Mouse (Mus musculus) intestine, embryonic 16.5 days (tissue): Measurements from ENCODE around the gene Mn1. TPM values are rescaled to one million over a fixed set of nuclear protein-coding genes. Genes with fewer than 3 reads are reported as not detected.

Experiments
- ATAC-seq: fragments of 200-750 bp; cut with Nextera tagmentation; 2 replicates; pipeline ENCODE4 v1.8.0; 2017; ENCODE audit warnings: moderate TSS enrichment, moderate library complexity
- H3K27ac ChIP-seq: fragments of 300-500 bp; sonication (generic); 2 replicates; pipeline ENCODE4 v1.5.1; 2014; ENCODE audit warnings: mild to moderate bottlenecking, low read length
- H3K27me3 ChIP-seq: fragments of 300-500 bp; sonication (generic); replicated peaks from 2 replicates; pipeline ENCODE4 v1.6.1; 2014; ENCODE audit warnings: low read length, control low read depth, mixed read lengths; ENCODE audit not compliant: control insufficient read depth, insufficient read depth
- H3K36me3 ChIP-seq: fragments of 300-500 bp; sonication (generic); 2 replicates; pipeline ENCODE4 v1.6.1; 2014; ENCODE audit warnings: low read length, control low read depth; ENCODE audit not compliant: control insufficient read depth, insufficient read depth
- H3K4me1 ChIP-seq: fragments of 300-500 bp; sonication (generic); 2 replicates; pipeline ENCODE4 v1.6.1; 2014; ENCODE audit warnings: low read length, control low read depth, mixed read lengths; ENCODE audit not compliant: control insufficient read depth, insufficient read depth
- H3K4me2 ChIP-seq: fragments of 300-500 bp; sonication (generic); 2 replicates; pipeline ENCODE4 v1.6.1; 2014; ENCODE audit warnings: low read depth, low read length, control low read depth
- H3K4me3 ChIP-seq: fragments of 300-500 bp; sonication (generic); 2 replicates; pipeline ENCODE4 v1.5.1; 2014; ENCODE audit warnings: mild to moderate bottlenecking, low read length
- H3K9ac ChIP-seq: fragments of 300-500 bp; sonication (generic); 2 replicates; pipeline ENCODE4 v1.6.1; 2014; ENCODE audit warnings: low read depth, low read length
- H3K9me3 ChIP-seq: fragments of 300-500 bp; sonication (generic); 2 replicates; pipeline ENCODE4 v1.6.1; 2016; ENCODE audit warnings: low read length, control low read depth; ENCODE audit not compliant: control insufficient read depth
- WGBS: fragments of 180-500 bp; shearing (Covaris S2); extraction: QIAGEN DNeasy Blood & Tissue Kit; methylation state at CpG from one replicate; pipeline ENCODE4 v1.1.7; 2014; 5-methylcytosine and 5-hydroxymethylcytosine counted together
- polyA plus RNA-seq: library from polyadenylated mRNA; unstranded; fragments of >200 nt; fragmentation: Nextera tagmentation; extraction: Ambion mirVana; gene quantifications from 2 replicates; pipeline ENCODE4 v1.2.1, GENCODE M21; 2015

The Mn1 gene
- polyA plus RNA-seq, 1 experiment from 2014 or later = 7.4 TPM

- Histone ChIP-seq H3K4me2 (no peak overlapping the region), H3K36me3 (peaks cover 2% of the 10 kb centered on the region; the same call in 1 of the 2 replicates), H3K27me3 (0 out of 2 replicates have a peak, but pooled peaks cover 5% of the 10 kb centered on the region), H3K4me3 (no peak overlapping the region), H3K4me1 (peaks cover 26% of the 10 kb centered on the region), H3K9ac (no peak overlapping the region), H3K27ac (no peak overlapping the region), H3K9me3 (no peaks in the 10 kb centered on the region)
- 69% methylated on average over 9 of the region's 9 CpGs for WGBS
- no peak for ATAC-seq
These were observed 8.7 kb downstream of the Mn1 start for GRCm38 (mm10) chr5:111425813-111426212.

GRCm38 (mm10) chr5:111426249-111426648 lies 9.1 kb downstream of the Mn1 start:
- Histone ChIP-seq H3K36me3 (peaks cover 2% of the 10 kb centered on the region; the same call in 1 of the 2 replicates), H3K27ac (no peak overlapping the region), H3K9me3 (no peaks in the 10 kb centered on the region), H3K4me2 (no peak overlapping the region), H3K4me3 (no peak overlapping the region), H3K9ac (no peak overlapping the region), H3K27me3 (0 out of 2 replicates have a peak, but pooled peaks cover 1% of the 10 kb centered on the region), H3K4me1 (peaks cover 30% of the 10 kb centered on the region)
- 63% methylated on average over 5 of the region's 5 CpGs for WGBS
- ATAC-seq = no peak

- H3K4me1 ChIP-seq = peaks cover 26% of the 10 kb centered on the region; the same call in 1 of the 2 replicates
- no peaks in the 10 kb centered on the region for H3K9me3 ChIP-seq
- H3K36me3 ChIP-seq = no peaks in the 10 kb centered on the region
- H3K27me3 ChIP-seq = no peaks in the 10 kb centered on the region
- no peak overlapping the region for H3K27ac ChIP-seq
- WGBS = 74% methylated on average over 6 of the region's 6 CpGs
- no peak overlapping the region for H3K4me2 ChIP-seq
- no peak overlapping the region for H3K4me3 ChIP-seq
- no peak for ATAC-seq
- H3K9ac ChIP-seq = no peak overlapping the region
These were observed 11.7 kb downstream of the Mn1 start for GRCm38 (mm10) chr5:111428882-111429281.

GRCm38 (mm10) chr5:111429726-111430125 lies 12.6 kb downstream of the Mn1 start:
- ATAC-seq = no peak
- Histone ChIP-seq H3K4me1 (peaks cover 28% of the 10 kb centered on the region), H3K4me3 (no peak overlapping the region), H3K9ac (no peak overlapping the region), H3K9me3 (no peaks in the 10 kb centered on the region), H3K4me2 (no peak overlapping the region), H3K36me3 (no peaks in the 10 kb centered on the region), H3K27me3 (no peaks in the 10 kb centered on the region), H3K27ac (no peak overlapping the region)
- 50% methylated on average over 7 of the region's 7 CpGs for WGBS

DNA sequence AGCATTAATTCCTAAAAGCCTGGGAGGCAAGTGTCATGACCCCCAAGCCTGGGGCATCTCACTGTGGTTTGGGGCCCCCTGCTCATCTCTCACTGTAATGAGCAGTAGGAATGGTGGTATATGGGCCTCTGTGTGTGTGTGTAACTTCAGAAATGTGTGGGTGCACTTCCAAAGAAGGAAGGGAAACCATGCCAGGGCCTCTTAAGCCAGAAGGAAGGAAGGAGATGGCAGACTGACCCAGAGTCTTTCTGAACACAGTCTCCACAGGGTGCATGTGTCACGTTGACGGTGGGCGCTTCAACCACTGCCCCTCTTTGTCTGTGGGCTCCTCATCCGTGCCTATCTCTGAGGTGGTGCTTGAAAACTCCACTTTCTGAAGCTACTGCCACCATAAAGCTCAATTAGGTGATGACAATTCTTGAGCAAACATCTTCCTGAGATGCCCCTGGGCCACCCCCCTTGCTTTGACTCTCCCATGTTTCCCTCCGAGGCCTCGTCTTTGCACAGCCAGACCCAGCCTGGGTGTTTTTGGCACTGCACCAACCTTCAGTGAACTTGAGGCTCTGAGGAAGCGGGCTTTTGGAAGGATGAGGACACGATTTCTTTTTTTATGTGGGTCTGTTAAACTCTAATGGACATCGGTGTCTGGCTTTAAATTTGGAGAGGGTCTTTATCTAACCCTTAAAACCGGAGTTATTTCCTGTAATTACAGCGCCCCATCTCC lies 14.0 kb downstream of the Mn1 start:
- H3K9me3 ChIP-seq = no peaks in the 10 kb centered on the region
- ATAC-seq = no peak
- no peak overlapping the region for H3K27ac ChIP-seq
- no peak overlapping the region for H3K4me2 ChIP-seq
- WGBS = 60% methylated on average over 11 of the region's 11 CpGs
- H3K36me3 ChIP-seq = no peaks in the 10 kb centered on the region
- no peak overlapping the region for H3K4me3 ChIP-seq
- H3K27me3 ChIP-seq = no peaks in the 10 kb centered on the region
- H3K4me1 ChIP-seq = peaks cover 35% of the 10 kb centered on the region
- H3K9ac ChIP-seq = no peak overlapping the region

- Histone ChIP-seq H3K9me3 (no peaks in the 10 kb centered on the region), H3K36me3 (no peaks in the 10 kb centered on the region), H3K4me1 (peaks cover 35% of the 10 kb centered on the region), H3K4me3 (no peak overlapping the region), H3K4me2 (no peak overlapping the region), H3K9ac (no peak overlapping the region), H3K27ac (no peak overlapping the region), H3K27me3 (no peaks in the 10 kb centered on the region)
- WGBS = 60% methylated on average over 5 of the region's 5 CpGs
- no peak for ATAC-seq
These were observed 15.7 kb downstream of the Mn1 start for GRCm38 (mm10) chr5:111432842-111433241.

DNA sequence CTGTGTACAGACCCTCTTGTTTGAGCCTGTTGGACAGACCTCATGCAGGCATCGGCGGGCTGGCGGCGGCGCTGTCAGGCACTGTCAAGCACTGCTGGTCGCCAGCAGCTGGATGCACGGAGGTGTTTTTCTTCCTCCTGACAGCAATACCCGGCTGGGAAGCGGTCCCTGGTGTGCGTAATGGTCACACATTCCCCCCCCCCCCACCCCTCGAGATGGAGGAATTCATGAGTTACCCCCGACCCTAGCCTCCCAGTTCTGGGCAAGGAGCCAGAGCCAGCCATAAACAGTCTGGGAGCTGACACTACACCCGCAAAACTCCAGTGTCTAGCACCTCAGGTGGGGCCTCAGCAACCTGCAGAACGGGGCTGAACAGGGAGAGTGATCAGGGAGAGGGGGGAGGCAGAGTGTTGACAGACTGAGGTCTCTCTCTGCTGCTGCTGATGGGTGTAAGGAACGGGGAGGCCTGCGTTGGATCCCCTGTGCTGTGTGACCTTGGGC lies 17.2 kb downstream of the Mn1 start:
- peak; percentile 63; the same call in 1 of the 2 replicates for ATAC-seq
- no peak overlapping the region for H3K4me3 ChIP-seq
- no peaks in the 10 kb centered on the region for H3K36me3 ChIP-seq
- no peaks in the 10 kb centered on the region for H3K9me3 ChIP-seq
- no peak overlapping the region for H3K9ac ChIP-seq
- no peak overlapping the region; the same call in 1 of the 2 replicates for H3K27ac ChIP-seq
- no peaks in the 10 kb centered on the region for H3K27me3 ChIP-seq
- 23% methylated on average over 16 of the region's 16 CpGs for WGBS
- no peak overlapping the region for H3K4me2 ChIP-seq
- peaks cover 35% of the 10 kb centered on the region for H3K4me1 ChIP-seq

DNA sequence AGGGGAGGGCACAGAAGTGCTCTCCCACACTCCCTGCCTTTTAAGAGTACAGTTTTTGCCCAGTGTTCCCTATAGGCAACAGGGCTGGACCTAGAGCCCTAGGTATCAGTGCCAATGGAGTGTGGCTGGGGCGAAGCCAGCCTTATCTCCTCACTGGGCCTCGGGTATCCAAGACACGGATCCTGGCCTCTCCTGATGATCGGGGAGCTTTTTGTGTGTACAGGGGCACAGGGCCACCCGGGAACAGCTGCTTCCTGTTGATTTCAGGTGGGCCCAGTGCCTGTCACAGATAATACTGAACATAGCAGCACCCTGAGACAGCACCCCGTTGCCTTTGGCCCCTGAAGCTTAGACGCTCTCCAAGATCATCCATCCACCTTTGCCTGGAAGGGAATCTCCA lies 19.1 kb downstream of the Mn1 start:
- no peak overlapping the region for H3K4me2 ChIP-seq
- H3K27ac ChIP-seq = no peak overlapping the region
- H3K4me3 ChIP-seq = no peak overlapping the region
- no peak overlapping the region for H3K9ac ChIP-seq
- no peaks in the 10 kb centered on the region for H3K9me3 ChIP-seq
- ATAC-seq = no peak
- WGBS = 73% methylated on average over 7 of the region's 7 CpGs
- H3K4me1 ChIP-seq = peaks cover 27% of the 10 kb centered on the region
- no peaks in the 10 kb centered on the region for H3K36me3 ChIP-seq
- H3K27me3 ChIP-seq = no peaks in the 10 kb centered on the region

DNA sequence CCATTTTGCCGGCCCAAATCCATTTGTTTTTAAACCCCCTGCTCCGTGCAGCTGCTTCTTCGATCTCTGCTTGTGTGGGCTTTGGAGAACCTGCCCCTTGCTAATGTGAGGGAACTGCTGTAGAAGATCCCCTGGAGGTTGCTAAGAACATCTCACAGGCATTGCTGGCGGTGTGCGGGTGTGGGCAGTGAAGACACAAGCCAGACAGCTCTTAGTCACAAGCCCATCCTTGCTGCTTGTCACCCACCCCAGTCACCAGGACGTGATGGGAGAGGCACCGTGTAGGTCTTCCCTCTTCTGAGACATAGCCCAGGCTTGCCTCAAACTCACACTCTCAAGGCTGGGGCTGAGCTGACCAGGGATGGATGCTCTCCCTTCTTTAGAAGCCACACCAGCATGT lies 20.0 kb downstream of the Mn1 start:
- ATAC-seq = no peak
- H3K4me2 ChIP-seq = no peak overlapping the region
- no peak overlapping the region for H3K4me3 ChIP-seq
- H3K9me3 ChIP-seq = no peaks in the 10 kb centered on the region
- H3K36me3 ChIP-seq = no peaks in the 10 kb centered on the region
- no peaks in the 10 kb centered on the region for H3K27me3 ChIP-seq
- H3K4me1 ChIP-seq = peaks cover 21% of the 10 kb centered on the region
- WGBS = 57% methylated on average over 7 of the region's 7 CpGs
- no peak overlapping the region for H3K27ac ChIP-seq
- no peak overlapping the region for H3K9ac ChIP-seq
